7 mouse cellular contexts compared by ENCODE assay signal in genomic region chr10:80921923-80922322, GRCm38 (mm10). TPM values are rescaled to one million over a fixed set of nuclear protein-coding genes. Genes with fewer than 3 reads are reported as not detected.
DNase-seq lines count a peak whose midpoint lies in the region; ATAC-seq and TF ChIP-seq lines count a peak whose summit lies in the region.

No protein-coding gene starts in this region.

- no peaks in the 10 kb centered on the region for H3K9me3 ChIP-seq in forebrain, embryonic 12.5 days
- H3K9me3 ChIP-seq in intestine, postnatal 0 days (ENCODE audit: control insufficient read depth), result no peaks in the 10 kb centered on the region
- no peaks in the 10 kb centered on the region for H3K9me3 ChIP-seq in stomach, postnatal 0 days (ENCODE audit: control insufficient read depth, low read length)

- WGBS in forebrain, embryonic 12.5 days, result 3% methylated on average over 16 of the region's 16 CpGs
- 17% methylated on average over 16 of the region's 16 CpGs for WGBS in intestine, postnatal 0 days
- 2% methylated on average over 16 of the region's 16 CpGs for WGBS in stomach, postnatal 0 days

- peak overlapping the region; percentile 44 for H3K4me2 ChIP-seq in forebrain, embryonic 12.5 days
- peak overlapping the region; percentile 55 for H3K4me2 ChIP-seq in intestine, postnatal 0 days (replicated peaks; ENCODE audit: low read depth)
- H3K4me2 ChIP-seq in stomach, postnatal 0 days (replicated peaks; ENCODE audit: low read depth), result peak overlapping the region; percentile 54

- TF ChIP-seq CTCF in intestine, postnatal 0 days (IDR thresholded peaks at IDR 0.05; ENCODE audit: low read depth), result no peak
- no peak for TF ChIP-seq CTCF in stomach, postnatal 0 days (IDR thresholded peaks at IDR 0.05; ENCODE audit: low read depth)

- H3K9ac ChIP-seq in forebrain, embryonic 12.5 days, result peak overlapping the region; percentile 42; the same call in 1 of the 2 replicates
- no peak overlapping the region for H3K9ac ChIP-seq in intestine, postnatal 0 days (ENCODE audit: low read depth, low read length)
- H3K9ac ChIP-seq in stomach, postnatal 0 days (ENCODE audit: low read length), result peak overlapping the region; percentile 59

- DNase-seq in embryo, embryonic 10.5 days (ENCODE audit: low spot score), result peak; percentile 59
- peak; percentile 70 for DNase-seq in lung, postnatal 36 days
- DNase-seq in stomach, postnatal 0 days (ENCODE audit: low spot score), result peak; percentile 39
- no peak for DNase-seq in urinary bladder, postnatal 4 days (ENCODE audit: low spot score in 2 of 2)
- no peak for DNase-seq in right cerebral cortex, adult 2 months (ENCODE audit: low spot score in 2 of 2)

- H3K4me1 ChIP-seq in forebrain, embryonic 12.5 days, result peaks cover 20% of the 10 kb centered on the region
- H3K4me1 ChIP-seq in intestine, postnatal 0 days (replicated peaks; ENCODE audit: control insufficient read depth, insufficient read depth, low read length), result no peaks in the 10 kb centered on the region
- H3K4me1 ChIP-seq in stomach, postnatal 0 days (replicated peaks; ENCODE audit: control insufficient read depth, insufficient read depth), result peaks cover 3% of the 10 kb centered on the region; the same call in 1 of the 2 replicates

- H3K27ac ChIP-seq in forebrain, embryonic 12.5 days, result peak overlapping the region; percentile 50; the same call in 1 of the 2 replicates
- H3K27ac ChIP-seq in intestine, postnatal 0 days (ENCODE audit: low read depth, low read length), result no peak overlapping the region
- no peak overlapping the region; the same call in 1 of the 2 replicates for H3K27ac ChIP-seq in stomach, postnatal 0 days (replicated peaks)

- TF ChIP-seq EP300 in stomach, postnatal 0 days (optimal IDR thresholded peaks at IDR 0.05), result no peak

- no peak for ATAC-seq in forebrain, embryonic 12.5 days (ENCODE audit: low FRiP score)
- no peak for ATAC-seq in intestine, postnatal 0 days
- ATAC-seq in stomach, postnatal 0 days (ENCODE audit: low FRiP score, low TSS enrichment), result no peak; the same call in 1 of the 2 replicates

- peaks cover 19% of the 10 kb centered on the region; the same call in 1 of the 2 replicates for H3K27me3 ChIP-seq in forebrain, embryonic 12.5 days
- H3K27me3 ChIP-seq in intestine, postnatal 0 days (replicated peaks; ENCODE audit: control insufficient read depth, insufficient read depth, low read length), result no peaks in the 10 kb centered on the region
- H3K27me3 ChIP-seq in stomach, postnatal 0 days (ENCODE audit: control insufficient read depth, insufficient read depth, low read length), result no peaks in the 10 kb centered on the region

- peak overlapping the region; percentile 26 for H3K4me3 ChIP-seq in forebrain, embryonic 12.5 days (replicated peaks)
- H3K4me3 ChIP-seq in intestine, postnatal 0 days (ENCODE audit: low read depth, low read length), result peak overlapping the region; percentile 33
- H3K4me3 ChIP-seq in stomach, postnatal 0 days (ENCODE audit: low read depth, low read length), result peak overlapping the region; percentile 33

- H3K36me3 ChIP-seq in forebrain, embryonic 12.5 days (replicated peaks), result no peaks in the 10 kb centered on the region
- no peaks in the 10 kb centered on the region for H3K36me3 ChIP-seq in intestine, postnatal 0 days (ENCODE audit: control insufficient read depth, insufficient read depth)
- H3K36me3 ChIP-seq in stomach, postnatal 0 days (ENCODE audit: control insufficient read depth, insufficient read depth, low read length), result no peaks in the 10 kb centered on the region

RNA-seq across cellular contexts. Expression of gene Lmnb2, which starts 3.9 kb away (rescaled TPM):
- 67.7 and 73.8 TPM in 2 replicates for polyA plus RNA-seq in forebrain, embryonic 12.5 days (2016; fragmentation: Nextera tagmentation; extraction: Ambion mirVana)
- polyA plus RNA-seq in intestine, postnatal 0 days (2015; fragmentation: Nextera tagmentation; extraction: Ambion mirVana), result 12.5 and 12.9 TPM in 2 replicates
- 12.0 and 12.4 TPM in 2 replicates for polyA plus RNA-seq in stomach, postnatal 0 days (2015; fragmentation: Nextera tagmentation; extraction: Ambion mirVana)

RNA-seq across cellular contexts. Expression of gene Gadd45b, which starts 8.0 kb away (rescaled TPM):
- 8.2 and 9.8 TPM in 2 replicates for polyA plus RNA-seq in forebrain, embryonic 12.5 days (2016; fragmentation: Nextera tagmentation; extraction: Ambion mirVana)
- 19.9 and 20.1 TPM in 2 replicates for polyA plus RNA-seq in intestine, postnatal 0 days (2015; fragmentation: Nextera tagmentation; extraction: Ambion mirVana)
- polyA plus RNA-seq in stomach, postnatal 0 days (2015; fragmentation: Nextera tagmentation; extraction: Ambion mirVana), result 59.5 and 62.2 TPM in 2 replicates

RNA-seq across cellular contexts. Expression of gene Timm13, which starts 21.2 kb away (rescaled TPM):
- polyA plus RNA-seq in forebrain, embryonic 12.5 days (2016; fragmentation: Nextera tagmentation; extraction: Ambion mirVana), result 311 and 314 TPM in 2 replicates
- 358 and 367 TPM in 2 replicates for polyA plus RNA-seq in intestine, postnatal 0 days (2015; fragmentation: Nextera tagmentation; extraction: Ambion mirVana)
- 292 and 304 TPM in 2 replicates for polyA plus RNA-seq in stomach, postnatal 0 days (2015; fragmentation: Nextera tagmentation; extraction: Ambion mirVana)

RNA-seq across cellular contexts. Expression of gene Tmprss9, which starts 50.3 kb away (rescaled TPM):
- polyA plus RNA-seq in forebrain, embryonic 12.5 days (2016; fragmentation: Nextera tagmentation; extraction: Ambion mirVana), result 0.06 and 0.08 TPM in 2 replicates
- not detected in 2 replicates for polyA plus RNA-seq in intestine, postnatal 0 days (2015; fragmentation: Nextera tagmentation; extraction: Ambion mirVana)
- 2.0 and 2.2 TPM in 2 replicates for polyA plus RNA-seq in stomach, postnatal 0 days (2015; fragmentation: Nextera tagmentation; extraction: Ambion mirVana)

Comparison
In these comparisons a context has a peak if more than half of its experiments do, and no peak if none do; other contexts are left out.
1. DNase-seq: peak in embryo, embryonic 10.5 days (single experiment), lung, postnatal 36 days (single experiment) and stomach, postnatal 0 days (single experiment); none in urinary bladder, postnatal 4 days (0 of 2) and right cerebral cortex, adult 2 months (0 of 2).
2. Peak in every context shown above with its lines, with median percentiles within 50 percentile points of each other: H3K4me2 ChIP-seq and H3K4me3 ChIP-seq.